Mouse (Mus musculus) stomach, embryonic 15.5 days (tissue): Measurements from ENCODE around the gene Ston1. TPM values are rescaled to one million over a fixed set of nuclear protein-coding genes. Genes with fewer than 3 reads are reported as not detected.

Experiments used
- ATAC-seq: fragments of 200-750 bp; cut with Nextera tagmentation; 2 replicates; pipeline ENCODE4 v1.8.0; 2017; ENCODE audit warnings: low read depth, moderate number of reproducible peaks, moderate TSS enrichment; ENCODE audit not compliant: insufficient read depth, low FRiP score
- H3K27ac ChIP-seq: fragments of 300-500 bp; sonication (generic); 2 replicates; pipeline ENCODE4 v1.5.1; 2015; ENCODE audit warnings: mild to moderate bottlenecking, inconsistent platforms
- H3K27me3 ChIP-seq: fragments of 300-500 bp; sonication (generic); replicated peaks from 2 replicates; pipeline ENCODE4 v1.6.1; 2015; ENCODE audit warnings: inconsistent platforms
- H3K36me3 ChIP-seq: fragments of 300-500 bp; sonication (generic); 2 replicates; pipeline ENCODE4 v1.6.1; 2015; ENCODE audit warnings: inconsistent platforms
- H3K4me1 ChIP-seq: fragments of 300-500 bp; sonication (generic); 2 replicates; pipeline ENCODE4 v1.6.1; 2015; ENCODE audit warnings: inconsistent platforms
- H3K4me2 ChIP-seq: fragments of 300-500 bp; sonication (generic); 2 replicates; pipeline ENCODE4 v1.6.1; 2015; ENCODE audit warnings: mild to moderate bottlenecking, inconsistent platforms
- H3K4me3 ChIP-seq: fragments of 300-500 bp; sonication (generic); replicated peaks from 2 replicates; pipeline ENCODE4 v1.5.1; 2015; ENCODE audit warnings: inconsistent platforms
- H3K9ac ChIP-seq: fragments of 300-500 bp; sonication (generic); 2 replicates; pipeline ENCODE4 v1.6.1; 2015; ENCODE audit warnings: inconsistent platforms
- H3K9me3 ChIP-seq: fragments of 300-500 bp; sonication (generic); 2 replicates; pipeline ENCODE4 v1.6.1; 2016; ENCODE audit warnings: inconsistent platforms
- WGBS: fragments of 180-500 bp; shearing (Covaris S2); methylation state at CpG from one replicate; pipeline ENCODE4 v1.1.7; 2015; 5-methylcytosine and 5-hydroxymethylcytosine counted together
- polyA plus RNA-seq: library from polyadenylated mRNA; unstranded; fragments of >200 nt; fragmentation: Nextera tagmentation; extraction: Ambion mirVana; gene quantifications from 2 replicates; pipeline ENCODE4 v1.2.1, GENCODE M21; 2015

Gene Ston1
- polyA plus RNA-seq, 1 experiment from 2014 or later, result 5.1 TPM

- H3K36me3 ChIP-seq, result no peaks in the 10 kb centered on the region
- H3K9me3 ChIP-seq, result no peaks in the 10 kb centered on the region
- no peak overlapping the region for H3K4me3 ChIP-seq
- no peak overlapping the region for H3K27ac ChIP-seq
- no peaks in the 10 kb centered on the region for H3K4me1 ChIP-seq
- WGBS, result 8% methylated on average over 6 of the region's 6 CpGs
- ATAC-seq, result no peak
- H3K4me2 ChIP-seq, result no peak overlapping the region
- H3K27me3 ChIP-seq, result no peaks in the 10 kb centered on the region
- no peak overlapping the region for H3K9ac ChIP-seq
Measured at GRCm38 (mm10) chr17:88702345-88702744, 104.9 kb downstream of the Ston1 start.

- 36% methylated on average over 4 of the region's 4 CpGs for WGBS
- no peak for ATAC-seq
Measured at GRCm38 (mm10) chr17:88703112-88703511, 105.6 kb downstream of the Ston1 start.

GRCm38 (mm10) chr17:88706231-88706649, 108.8 kb downstream of the Ston1 start:
- Histone ChIP-seq H3K4me2 (no peak overlapping the region), H3K27ac (no peak overlapping the region), H3K9ac (no peak overlapping the region), H3K27me3 (no peaks in the 10 kb centered on the region), H3K4me1 (no peaks in the 10 kb centered on the region), H3K9me3 (no peaks in the 10 kb centered on the region), H3K36me3 (no peaks in the 10 kb centered on the region), H3K4me3 (no peak overlapping the region)
- 56% methylated on average over 8 of the region's 8 CpGs for WGBS
- no peak for ATAC-seq

More at GRCm38 (mm10) chr17:88703112-88703511, 105.6 kb downstream of the Ston1 start:
- no peaks in the 10 kb centered on the region for H3K4me1 ChIP-seq
- no peak overlapping the region for H3K4me3 ChIP-seq
- no peak overlapping the region for H3K27ac ChIP-seq
- H3K9ac ChIP-seq, result no peak overlapping the region
- H3K9me3 ChIP-seq, result no peaks in the 10 kb centered on the region
- H3K4me2 ChIP-seq, result no peak overlapping the region
- H3K36me3 ChIP-seq, result no peaks in the 10 kb centered on the region
- no peaks in the 10 kb centered on the region for H3K27me3 ChIP-seq

Other genes with a start within 250 kb of the Ston1 start
- 16.8 and 17.8 TPM in 2 replicates for gene Foxn2, start 157.0 kb upstream of the Ston1 start, polyA plus RNA-seq
- 21.4 and 21.7 TPM in 2 replicates for gene Ppp1r21, start 67.6 kb upstream of the Ston1 start, polyA plus RNA-seq
- 0.18 and 0.44 TPM in 2 replicates for gene Gtf2a1l, start 71.0 kb downstream of the Ston1 start, polyA plus RNA-seq
- gene Lhcgr, start 194.3 kb downstream of the Ston1 start, polyA plus RNA-seq, result not detected in 2 replicates